Mouse (Mus musculus) hindbrain, embryonic 10.5 days (tissue): Measurements from ENCODE around the gene Acadl. TPM values are rescaled to one million over a fixed set of nuclear protein-coding genes. Genes with fewer than 3 reads are reported as not detected.

Experiments used
- DNase-seq: peaks from one replicate; pipeline ENCODE4 v3.0.0-alpha.2; 2017; ENCODE audit warnings: low spot score
- H3K27ac ChIP-seq: fragments of 300-500 bp; sonication (generic); 2 replicates; pipeline ENCODE4 v1.5.1; 2016; ENCODE audit warnings: mild to moderate bottlenecking, moderate library complexity
- H3K27me3 ChIP-seq: fragments of 300-500 bp; sonication (generic); 2 replicates; pipeline ENCODE4 v1.6.1; 2016; ENCODE audit warnings: mild to moderate bottlenecking; ENCODE audit not compliant: poor library complexity, insufficient read depth, severe bottlenecking
- H3K36me3 ChIP-seq: fragments of 300-500 bp; sonication (generic); 2 replicates; pipeline ENCODE4 v1.6.1; 2016; ENCODE audit warnings: mild to moderate bottlenecking, moderate library complexity
- H3K4me1 ChIP-seq: fragments of 300-500 bp; sonication (generic); replicated peaks from 2 replicates; pipeline ENCODE4 v1.6.1; 2016; ENCODE audit warnings: mild to moderate bottlenecking
- H3K4me3 ChIP-seq: fragments of 300-500 bp; sonication (generic); 2 replicates; pipeline ENCODE4 v1.5.1; 2016; ENCODE audit warnings: mild to moderate bottlenecking, moderate library complexity
- H3K9me3 ChIP-seq: fragments of 300-500 bp; sonication (generic); 2 replicates; pipeline ENCODE4 v1.6.1; 2016; ENCODE audit warnings: mild to moderate bottlenecking, moderate library complexity
- WGBS: fragments of 180-500 bp; shearing (Covaris S2); methylation state at CpG from one replicate; pipeline ENCODE4 v1.1.7; 2016; 5-methylcytosine and 5-hydroxymethylcytosine counted together
- polyA plus RNA-seq: library from polyadenylated mRNA; unstranded; fragments of >200 nt; fragmentation: Nextera tagmentation; extraction: Ambion mirVana; gene quantifications from 2 replicates; pipeline ENCODE4 v1.2.1, GENCODE M21; 2016

Gene Acadl
- 40.9 and 43.7 TPM in 2 replicates for polyA plus RNA-seq

DNA sequence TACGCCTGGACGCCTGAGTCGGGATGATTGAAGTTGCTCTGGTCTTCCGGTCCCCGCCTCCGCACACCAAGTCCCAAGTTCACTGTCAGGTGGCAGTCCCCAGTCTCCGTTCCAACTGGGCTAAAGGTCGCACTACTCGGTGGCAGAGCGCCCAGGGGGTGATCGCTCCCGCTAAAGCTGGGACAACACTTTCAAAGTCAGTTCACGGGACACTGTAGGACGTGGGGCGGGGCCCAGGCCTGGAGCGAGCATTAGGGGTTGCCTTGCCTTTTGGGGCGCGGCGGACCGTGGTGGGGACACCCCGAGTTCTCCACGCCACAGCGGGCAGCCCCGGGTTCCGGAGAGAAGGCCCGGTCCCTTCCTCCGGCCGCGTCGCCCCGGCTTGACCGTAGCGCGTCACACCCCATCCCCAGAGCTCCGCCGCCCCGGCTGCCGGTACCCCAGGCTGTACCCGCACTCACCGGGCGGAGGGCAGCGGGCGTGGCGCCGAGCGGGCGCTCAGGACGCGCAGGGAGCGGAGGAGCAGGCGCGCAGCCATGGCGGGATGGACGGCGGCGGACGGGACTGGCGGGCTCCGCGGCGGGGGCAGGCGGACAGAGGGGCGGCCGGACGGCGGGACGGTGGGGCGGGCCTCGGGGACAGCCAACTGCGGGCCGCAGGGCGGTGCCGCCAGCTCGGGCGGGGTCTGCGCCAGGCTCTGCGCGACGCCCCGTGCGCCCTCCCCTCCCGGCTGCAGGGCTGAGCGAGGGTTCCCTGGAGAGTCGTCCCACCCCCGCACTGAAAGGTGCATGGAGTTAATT lies at the start of gene Acadl:
Gene Acadl, minus strand, starts transcription at position 566 of the 800 bp plus-strand sequence.
- WGBS = under 1% methylated on average over 84 of the region's 85 CpGs

DNA sequence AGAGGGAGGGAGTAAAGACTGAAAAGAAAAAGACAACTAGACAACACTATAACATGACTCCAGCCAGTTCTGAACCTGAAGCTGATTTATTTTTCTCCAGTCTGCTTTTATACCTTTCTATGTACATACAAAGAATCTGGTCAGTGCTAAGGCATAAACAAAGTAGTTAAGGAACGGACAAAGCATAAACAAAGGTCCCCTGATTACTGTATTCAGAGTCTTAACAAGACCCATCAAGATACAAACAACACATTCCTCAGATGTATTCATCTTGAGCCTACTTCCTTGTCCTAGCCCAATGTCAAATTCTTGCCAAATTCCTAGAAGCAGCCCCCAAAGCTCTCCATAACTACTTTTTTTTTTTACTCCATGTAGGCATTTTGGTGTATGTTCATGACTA lies 49.2 kb upstream of the Acadl start:
- H3K27ac ChIP-seq = no peak overlapping the region
- 85% methylated on average over 1 of the region's 1 CpGs for WGBS

More for the DNA sequence above, at the start of gene Acadl:
- no peaks in the 10 kb centered on the region for H3K36me3 ChIP-seq
- H3K27me3 ChIP-seq = peaks cover 12% of the 10 kb centered on the region; the same call in 1 of the 2 replicates
- peak within 1 kb of the TSS; percentile 93 for H3K27ac ChIP-seq
- H3K9me3 ChIP-seq = no peaks in the 10 kb centered on the region
- peak; percentile 74 for DNase-seq
- H3K4me3 ChIP-seq = peak within 1 kb of the TSS; percentile 90
- H3K4me1 ChIP-seq = peaks cover 17% of the 10 kb centered on the region; the same call in 1 of the 2 replicates

GRCm38 (mm10) chr1:66902566-66902965 lies 39.5 kb upstream of the Acadl start:
- Histone ChIP-seq H3K27me3 (no peaks in the 10 kb centered on the region), H3K36me3 (no peaks in the 10 kb centered on the region), H3K4me1 (peaks cover under 1% of the 10 kb centered on the region; the same call in 1 of the 2 replicates), H3K27ac (no peak overlapping the region), H3K9me3 (no peaks in the 10 kb centered on the region), H3K4me3 (no peak overlapping the region)
- WGBS = 88% methylated on average over 3 of the region's 3 CpGs
- no peak for DNase-seq

More for the DNA sequence above, 49.2 kb upstream of the Acadl start:
- peaks cover 3% of the 10 kb centered on the region; the same call in 1 of the 2 replicates for H3K4me1 ChIP-seq
- no peaks in the 10 kb centered on the region for H3K9me3 ChIP-seq
- H3K4me3 ChIP-seq = no peak overlapping the region
- no peaks in the 10 kb centered on the region for H3K36me3 ChIP-seq
- DNase-seq = no peak
- no peaks in the 10 kb centered on the region for H3K27me3 ChIP-seq

DNA sequence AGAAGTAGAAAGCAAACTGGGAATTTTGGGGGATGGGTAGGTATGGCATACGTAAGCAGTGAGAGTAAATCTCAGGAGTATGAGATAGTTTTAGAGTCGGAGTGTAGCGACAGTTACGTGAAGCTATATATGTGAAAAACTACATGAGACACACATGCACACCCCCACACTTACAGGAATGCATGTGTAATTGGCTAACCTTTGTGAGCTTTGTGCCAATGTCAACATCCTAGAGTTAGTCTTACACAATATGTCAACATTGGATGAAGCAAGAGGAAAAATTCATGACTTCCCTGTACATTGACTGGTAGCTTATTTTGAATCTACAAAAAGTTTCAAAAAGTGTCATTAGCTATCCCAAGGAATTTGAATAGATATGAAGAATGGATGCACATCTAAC lies 37.9 kb upstream of the Acadl start:
- peaks cover 15% of the 10 kb centered on the region for H3K4me1 ChIP-seq
- no peak for DNase-seq
- WGBS = 94% methylated on average over 4 of the region's 4 CpGs

DNA sequence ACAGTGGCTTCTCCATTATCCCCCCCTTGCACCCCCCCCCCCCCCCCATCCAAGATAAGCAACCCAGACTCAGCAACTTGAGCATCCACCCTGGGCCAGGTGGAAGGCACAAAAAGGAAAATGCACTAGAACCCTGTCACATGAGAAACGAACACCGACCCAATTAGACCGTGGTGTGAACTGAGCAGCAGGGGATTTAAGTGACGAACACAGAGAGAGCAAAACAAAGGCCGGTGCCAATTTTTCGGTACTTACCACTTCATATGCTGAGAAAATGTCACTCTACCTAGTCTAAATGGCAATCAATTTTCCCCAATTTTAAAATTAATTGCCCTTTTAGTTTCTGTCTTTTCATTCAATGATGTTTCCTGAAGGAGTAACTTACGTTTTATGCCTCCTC lies 35.2 kb upstream of the Acadl start:
- no peak for DNase-seq
- WGBS = 71% methylated on average over 7 of the region's 7 CpGs
- Histone ChIP-seq H3K27ac (no peak overlapping the region), H3K27me3 (no peaks in the 10 kb centered on the region), H3K9me3 (no peaks in the 10 kb centered on the region), H3K4me3 (no peak overlapping the region), H3K4me1 (peaks cover 17% of the 10 kb centered on the region), H3K36me3 (no peaks in the 10 kb centered on the region)

More for the DNA sequence above, 37.9 kb upstream of the Acadl start:
- no peaks in the 10 kb centered on the region for H3K9me3 ChIP-seq
- H3K36me3 ChIP-seq = no peaks in the 10 kb centered on the region
- H3K27ac ChIP-seq = no peak overlapping the region
- H3K4me3 ChIP-seq = no peak overlapping the region
- H3K27me3 ChIP-seq = no peaks in the 10 kb centered on the region

- H3K27ac ChIP-seq = peak overlapping the region; percentile 82
- 69% methylated on average over 5 of the region's 5 CpGs for WGBS
- no peak for DNase-seq
Observed at GRCm38 (mm10) chr1:66896556-66896955, 33.5 kb upstream of the Acadl start.

GRCm38 (mm10) chr1:66896125-66896524 lies 33.0 kb upstream of the Acadl start:
- no peaks in the 10 kb centered on the region for H3K36me3 ChIP-seq
- no peaks in the 10 kb centered on the region for H3K9me3 ChIP-seq
- H3K4me3 ChIP-seq = no peak overlapping the region
- peak; percentile 4 for DNase-seq
- peak overlapping the region; percentile 82 for H3K27ac ChIP-seq
- H3K27me3 ChIP-seq = no peaks in the 10 kb centered on the region
- 53% methylated on average over 5 of the region's 5 CpGs for WGBS
- peaks cover 17% of the 10 kb centered on the region for H3K4me1 ChIP-seq

More at GRCm38 (mm10) chr1:66896556-66896955, 33.5 kb upstream of the Acadl start:
- Histone ChIP-seq H3K36me3 (no peaks in the 10 kb centered on the region), H3K9me3 (no peaks in the 10 kb centered on the region), H3K27me3 (no peaks in the 10 kb centered on the region), H3K4me1 (peaks cover 17% of the 10 kb centered on the region), H3K4me3 (no peak overlapping the region)

DNA sequence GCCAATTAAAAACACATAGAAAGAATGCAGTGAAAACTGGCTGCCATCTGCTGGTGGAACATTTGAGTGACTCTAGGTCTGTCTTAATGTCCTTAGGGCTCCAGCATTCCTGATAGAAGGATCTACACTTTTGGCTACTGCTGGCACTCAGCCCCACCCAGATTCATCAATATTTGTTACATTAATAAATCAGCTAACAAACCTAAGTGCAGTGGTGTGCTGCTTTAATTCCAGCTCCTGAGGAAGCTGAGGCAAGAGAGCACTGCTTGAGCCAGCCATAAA lies 32.7 kb upstream of the Acadl start:
- H3K4me3 ChIP-seq = no peak overlapping the region
- H3K36me3 ChIP-seq = no peaks in the 10 kb centered on the region
- H3K27ac ChIP-seq = no peak overlapping the region; the same call in 1 of the 2 replicates
- DNase-seq = peak; percentile 9
- H3K9me3 ChIP-seq = no peaks in the 10 kb centered on the region
- peaks cover 17% of the 10 kb centered on the region for H3K4me1 ChIP-seq
- H3K27me3 ChIP-seq = no peaks in the 10 kb centered on the region

- H3K27ac ChIP-seq = no peak overlapping the region
- no peaks in the 10 kb centered on the region for H3K27me3 ChIP-seq
- no peak overlapping the region for H3K4me3 ChIP-seq
- no peak for DNase-seq
- H3K36me3 ChIP-seq = no peaks in the 10 kb centered on the region
- no peaks in the 10 kb centered on the region for H3K9me3 ChIP-seq
- peaks cover 17% of the 10 kb centered on the region for H3K4me1 ChIP-seq
- WGBS = 84% methylated on average over 6 of the region's 6 CpGs
Observed at GRCm38 (mm10) chr1:66895093-66895836, 32.2 kb upstream of the Acadl start.

- Histone ChIP-seq H3K36me3 (no peaks in the 10 kb centered on the region), H3K27me3 (no peaks in the 10 kb centered on the region), H3K4me1 (no peaks in the 10 kb centered on the region), H3K4me3 (no peak overlapping the region), H3K9me3 (no peaks in the 10 kb centered on the region), H3K27ac (no peak overlapping the region)
- 98% methylated on average over 1 of the region's 1 CpGs for WGBS
- no peak for DNase-seq
Observed at GRCm38 (mm10) chr1:66887175-66887574, 24.1 kb upstream of the Acadl start.

GRCm38 (mm10) chr1:66880217-66880616 lies 17.1 kb upstream of the Acadl start:
- Histone ChIP-seq H3K4me3 (no peak overlapping the region), H3K27me3 (no peaks in the 10 kb centered on the region), H3K9me3 (0 out of 2 replicates have a peak, but pooled peaks cover 4% of the 10 kb centered on the region), H3K36me3 (no peaks in the 10 kb centered on the region), H3K4me1 (no peaks in the 10 kb centered on the region), H3K27ac (no peak overlapping the region)
- 96% methylated on average over 2 of the region's 2 CpGs for WGBS
- no peak for DNase-seq

GRCm38 (mm10) chr1:66874740-66875139 lies 11.7 kb upstream of the Acadl start:
- Histone ChIP-seq H3K36me3 (no peaks in the 10 kb centered on the region), H3K4me3 (no peak overlapping the region), H3K4me1 (no peaks in the 10 kb centered on the region), H3K27ac (no peak overlapping the region), H3K27me3 (no peaks in the 10 kb centered on the region), H3K9me3 (0 out of 2 replicates have a peak, but pooled peaks cover 4% of the 10 kb centered on the region)
- DNase-seq = no peak
- WGBS = 93% methylated on average over 6 of the region's 6 CpGs

- no peaks in the 10 kb centered on the region for H3K4me1 ChIP-seq
- H3K9me3 ChIP-seq = no peaks in the 10 kb centered on the region
- no peak overlapping the region for H3K4me3 ChIP-seq
- no peak overlapping the region for H3K27ac ChIP-seq
- no peaks in the 10 kb centered on the region for H3K36me3 ChIP-seq
- no peak for DNase-seq
- WGBS = 79% methylated on average over 7 of the region's 7 CpGs
- no peaks in the 10 kb centered on the region for H3K27me3 ChIP-seq
Observed at GRCm38 (mm10) chr1:66871591-66871990, 8.5 kb upstream of the Acadl start.
